Mouse (Mus musculus): ENCODE measurements at regions not wholly inside any gene's neighbourhood (a gene's known extent, or its start where the extent isn't known, plus 50 kb on each side); places are given as distances from the start of the nearest gene placed in this dataset.

- TF ChIP-seq TCF12 (IDR thresholded peaks at IDR 0.05; ENCODE audit: insufficient read depth, poor library complexity, severe bottlenecking) (no peak), POLR2AphosphoS2 (IDR thresholded peaks at IDR 0.05; ENCODE audit: insufficient read length, low read depth) (no peak), MAX (IDR thresholded peaks at IDR 0.05; ENCODE audit: low read depth) (no peak), POLR2A (IDR thresholded peaks at IDR 0.05; ENCODE audit: insufficient read length, low read depth) (no peak), CEBPB (IDR thresholded peaks at IDR 0.05; ENCODE audit: insufficient read depth, poor library complexity, severe bottlenecking) (no peak)
These were observed 616.1 kb upstream of the A1bg start for GRCm38 (mm10) chr15:61538930-61539329.

Measured in myocyte (in vitro differentiated cells).